Mouse (Mus musculus) gastrocnemius, postnatal 25 days (tissue): ENCODE results near the gene Ckap2l. TPM values are rescaled to one million over a fixed set of nuclear protein-coding genes. Genes with fewer than 3 reads are reported as not detected.

Source experiments
- DNase-seq: peaks from one replicate; pipeline ENCODE4 v3.0.0; 2022
- long read RNA-seq, 2 experiments: library from polyadenylated mRNA; stranded (forward); transcript quantifications; one replicate each; pipeline ENCODE4 v2.0.0; 2021
- total RNA-seq, 2 experiments: library from RNA; stranded (reverse); gene quantifications; 1 replicate in 1 of 2; 2 replicates in 1 of 2; pipeline ENCODE4 v1.2.3; 2021

Gene Ckap2l
- total RNA-seq = under 1 TPM; 0.49 to 0.64 TPM
- long read RNA-seq, experiment 1 = 0 reads
- long read RNA-seq, experiment 2, partial matches to known transcripts = 0 of 1 reads
- long read RNA-seq, experiment 2, other reads (novel, unspliced or antisense) = 1 of 1 reads

DNA sequence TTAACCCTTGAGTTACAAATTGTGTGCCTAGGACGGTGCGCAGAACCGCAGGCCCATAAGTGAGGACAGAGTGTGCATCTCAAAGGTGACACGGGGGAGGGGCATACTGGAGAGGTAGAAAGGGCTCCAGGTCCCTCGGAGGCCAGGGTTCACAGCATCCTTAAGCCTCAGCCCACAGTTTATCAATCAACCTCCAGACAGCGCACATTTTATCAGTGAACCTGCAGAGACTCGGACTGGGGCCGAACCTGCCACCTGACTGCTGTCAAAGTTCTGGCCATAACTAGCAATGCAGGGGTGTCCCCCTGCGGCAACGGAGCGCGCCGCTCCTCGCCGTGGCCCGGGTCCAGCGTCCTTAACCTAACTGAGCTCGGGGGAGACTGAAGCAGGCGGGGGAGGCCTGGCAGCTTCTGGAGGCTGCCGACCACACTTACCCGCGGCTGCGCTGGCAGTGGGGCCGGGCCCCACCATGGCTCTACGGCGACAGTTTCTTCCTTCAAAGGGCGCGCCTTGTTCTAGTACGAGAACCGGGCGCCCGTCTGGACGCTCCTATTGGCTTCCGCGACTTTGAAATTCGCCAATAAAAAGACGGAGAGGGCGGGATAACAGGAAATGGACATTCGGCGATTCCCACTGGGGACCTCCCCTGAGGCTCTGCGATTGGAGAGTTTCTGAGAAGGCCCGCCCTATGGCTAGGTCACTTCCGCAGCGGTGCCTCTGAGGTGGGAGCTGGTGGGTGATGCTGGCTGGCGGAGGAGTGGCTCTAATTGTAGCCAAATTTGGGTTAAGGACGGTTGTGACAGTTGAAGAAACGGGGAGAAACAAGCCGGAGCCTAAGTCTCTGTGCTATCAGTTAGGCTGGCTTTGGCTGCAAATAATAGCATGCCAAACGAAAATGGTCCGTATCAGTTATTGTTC is at the start of gene Ckap2l:
Ckap2l (minus strand) TSS at position 542 of the 918 bp plus-strand sequence.
- peak; percentile 97 for DNase-seq

DNA sequence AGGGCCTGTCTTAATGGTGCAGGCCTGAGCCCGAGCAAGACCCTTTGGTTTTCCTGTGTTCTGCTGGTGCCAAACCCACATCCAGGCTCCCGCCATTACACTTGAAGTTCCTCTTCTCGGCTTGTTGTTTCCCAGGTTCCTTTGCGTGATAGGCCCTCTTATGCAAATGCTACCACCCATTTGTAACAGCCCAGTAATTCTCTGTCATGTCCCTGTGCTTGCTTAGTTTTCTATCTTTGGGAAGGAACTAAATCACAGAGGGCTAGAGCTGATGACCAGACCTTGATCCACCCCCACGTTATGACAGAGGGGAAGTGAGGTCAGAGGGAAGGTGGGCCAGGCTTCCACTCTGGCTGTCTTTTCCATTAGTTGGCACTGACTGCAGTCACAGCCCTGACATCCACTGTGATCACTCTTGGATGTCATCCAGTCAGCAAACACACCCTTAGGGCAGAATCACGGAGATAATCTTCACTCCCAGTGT is 41.2 kb upstream of the Ckap2l start:
- DNase-seq = no peak

DNA sequence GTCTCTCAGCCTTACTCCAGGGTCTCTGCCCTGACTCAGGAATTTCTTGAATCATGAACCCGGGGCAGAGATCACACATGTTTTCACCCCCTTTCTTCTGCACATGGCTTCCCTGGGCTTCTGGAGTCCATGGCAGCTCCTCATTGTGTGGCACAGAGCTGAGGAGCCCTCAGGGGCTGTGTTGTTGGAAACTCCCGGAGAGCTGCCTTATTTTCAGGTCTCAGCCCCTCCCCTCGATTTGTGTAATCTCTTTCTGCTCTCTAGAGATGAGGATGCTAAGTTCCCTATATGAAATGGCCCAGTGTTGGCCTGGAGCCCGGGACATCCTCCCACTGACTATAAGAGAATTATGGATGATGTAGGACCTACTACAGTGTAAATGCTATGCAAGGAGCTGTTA is 36.5 kb upstream of the Ckap2l start:
- no peak for DNase-seq

DNA sequence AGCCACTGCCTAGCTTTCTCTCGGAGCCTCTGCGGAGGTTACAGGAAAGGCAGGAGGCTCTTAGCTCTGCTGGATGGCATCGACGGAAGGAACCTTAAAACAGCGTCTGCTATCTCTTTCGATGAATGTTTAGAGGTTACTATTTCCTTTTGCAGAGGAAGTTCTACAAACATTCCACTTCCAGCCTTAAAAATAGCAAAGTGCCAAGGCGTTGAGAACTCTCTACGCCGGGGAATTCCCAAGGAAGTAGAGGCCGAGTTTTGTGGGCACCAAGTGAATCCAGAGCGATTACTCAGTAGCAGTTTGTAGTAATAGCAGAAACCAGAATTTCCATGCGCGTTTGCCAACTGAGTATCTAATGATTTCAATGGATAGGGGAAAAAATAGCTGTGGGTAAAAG is 33.5 kb upstream of the Ckap2l start:
- no peak for DNase-seq

DNA sequence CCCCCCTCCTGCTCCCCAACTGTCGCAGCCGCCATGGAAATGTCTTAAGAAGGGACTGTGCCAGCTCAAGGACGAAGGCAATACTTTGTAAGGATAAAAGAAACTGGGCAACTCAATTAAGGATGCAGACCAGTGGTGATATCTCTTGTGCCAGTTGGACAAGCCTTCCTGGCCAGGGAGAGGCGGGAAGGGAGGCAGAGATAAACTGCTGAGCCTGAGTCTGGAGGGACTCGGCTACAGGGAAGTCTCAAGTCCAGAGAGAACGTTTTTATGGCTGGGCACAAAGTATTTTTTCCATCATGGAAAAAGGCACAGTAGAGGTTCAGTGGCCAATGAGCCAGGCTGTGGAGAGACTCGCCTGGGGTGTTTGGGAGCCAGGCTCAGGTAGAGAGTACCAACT is 33.0 kb upstream of the Ckap2l start:
- DNase-seq = no peak

DNA sequence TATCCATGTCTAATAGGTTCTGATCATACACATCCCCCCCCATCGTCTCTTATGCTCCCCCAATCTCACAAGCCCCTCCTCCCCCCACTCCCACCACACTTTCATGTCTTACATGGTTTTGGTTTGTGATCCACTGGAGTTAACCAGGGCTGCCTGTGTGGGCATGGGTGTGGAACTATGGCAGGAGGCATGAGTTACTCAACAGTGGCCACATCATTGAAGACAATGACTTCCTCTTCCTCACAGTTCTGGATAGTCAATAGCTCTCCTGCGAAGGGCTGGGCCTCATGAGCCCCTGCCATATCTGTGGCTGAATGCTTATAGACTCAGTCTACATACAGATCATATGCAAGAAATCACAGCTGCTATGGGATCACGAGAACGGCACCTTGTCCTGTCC is 31.2 kb upstream of the Ckap2l start:
- no peak for DNase-seq

DNA sequence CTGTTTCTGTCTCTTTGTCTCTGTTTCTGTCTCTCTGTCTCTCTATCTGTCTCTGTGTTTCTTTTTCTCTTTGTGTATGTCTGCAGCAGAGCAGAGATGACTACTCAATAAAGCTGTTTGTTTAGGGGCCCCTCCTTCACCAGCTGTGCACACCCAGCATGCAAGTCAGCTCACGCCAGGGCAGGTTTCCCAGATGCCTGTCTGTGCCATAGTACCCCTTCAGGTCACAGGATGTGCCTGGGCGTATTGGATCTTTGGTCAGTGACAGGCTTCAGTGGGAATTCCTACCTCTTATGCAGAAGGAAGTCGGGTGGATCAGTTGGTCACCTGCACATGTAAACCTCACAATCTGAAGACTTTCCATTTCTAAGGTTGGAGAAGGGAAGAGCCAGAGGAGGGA is 27.2 kb upstream of the Ckap2l start:
- no peak for DNase-seq

DNA sequence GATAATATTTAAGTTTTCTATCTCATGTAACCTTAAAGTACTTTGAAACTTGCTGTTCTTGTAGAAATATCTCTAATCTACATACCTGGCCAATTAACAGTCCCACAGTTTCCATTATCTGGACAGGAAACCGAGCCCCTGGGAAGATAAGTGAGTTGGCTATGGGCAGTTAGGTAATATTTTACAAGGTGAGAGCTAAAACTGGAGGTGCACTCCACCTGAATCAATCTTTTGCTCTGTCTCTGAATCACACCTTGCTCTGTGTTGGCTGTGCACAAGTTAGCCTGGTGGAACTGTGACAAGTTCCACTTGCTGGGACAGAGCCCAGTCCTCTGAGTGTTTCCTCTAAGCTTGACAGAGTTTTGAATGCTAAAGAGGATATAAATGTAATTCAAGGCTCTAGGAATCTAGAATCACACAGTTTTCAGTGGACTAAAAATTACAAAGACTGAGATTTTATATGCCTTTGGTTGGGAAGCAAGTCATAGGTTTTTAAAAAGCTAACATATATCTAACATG is 25.2 kb upstream of the Ckap2l start:
- no peak for DNase-seq

DNA sequence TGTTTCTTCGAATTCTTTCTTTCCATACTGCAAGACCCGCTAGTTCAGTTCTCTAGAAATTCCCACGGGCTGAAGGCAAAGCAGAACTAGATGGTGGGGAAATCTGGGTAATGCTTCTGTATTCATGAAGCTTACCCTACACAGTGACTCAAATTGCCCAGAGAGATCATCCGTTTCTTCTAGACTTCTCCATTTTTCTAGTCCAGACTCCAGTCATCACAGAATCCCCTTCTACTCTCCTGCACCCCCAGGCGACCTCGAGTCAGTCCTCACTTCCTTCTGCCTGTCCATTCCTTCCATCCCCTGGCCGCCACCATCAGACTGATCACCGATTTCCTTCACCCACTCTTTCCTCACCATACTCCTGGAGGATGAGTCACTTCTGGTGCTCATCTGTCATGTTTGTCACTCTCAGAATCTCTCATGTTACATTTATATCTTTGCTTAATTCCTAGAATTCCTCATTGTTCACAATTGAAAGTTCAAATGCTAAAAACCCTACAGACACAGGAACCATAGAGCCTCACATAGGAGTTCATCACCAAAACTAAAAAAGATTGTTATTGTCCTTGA is 23.1 kb upstream of the Ckap2l start:
- DNase-seq = no peak

DNA sequence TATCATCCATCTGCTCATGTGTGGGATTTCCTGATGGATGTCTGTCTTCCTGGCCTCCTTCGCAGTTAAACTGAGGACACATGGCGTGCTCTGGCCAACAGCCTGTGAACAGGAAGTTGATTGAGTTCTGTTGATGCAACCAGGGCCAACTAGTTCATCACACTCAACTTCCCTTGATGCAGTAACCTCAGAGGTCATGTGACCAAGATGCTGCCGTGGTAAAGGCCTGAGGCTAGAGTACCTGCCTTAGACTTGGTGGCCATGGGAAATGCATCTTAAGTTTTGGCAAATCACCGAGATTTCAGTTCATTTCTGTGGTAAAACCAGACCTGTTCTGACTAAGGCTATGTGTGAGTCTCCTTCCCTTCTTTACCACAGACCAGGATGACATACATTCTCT is 18.8 kb upstream of the Ckap2l start:
- DNase-seq = no peak

DNA sequence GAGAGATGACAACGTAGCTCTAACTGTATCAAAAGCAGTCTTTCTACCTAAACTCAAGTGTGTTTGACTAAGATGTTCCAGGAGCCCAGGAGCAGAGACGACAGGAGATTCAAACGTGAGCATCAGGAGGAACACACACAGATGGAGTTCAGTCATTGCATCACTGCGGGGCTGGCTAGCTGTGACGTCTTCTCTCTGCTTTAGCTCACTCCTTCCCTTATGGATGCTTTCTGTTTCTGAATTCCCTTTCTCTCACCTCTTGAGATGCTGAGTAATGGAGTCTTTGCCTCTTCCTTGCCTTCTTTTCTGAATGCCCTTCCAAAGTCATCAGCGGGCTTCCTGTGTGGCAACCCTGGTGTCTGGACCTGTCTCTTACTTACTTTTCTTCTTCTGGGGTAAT is 17.9 kb upstream of the Ckap2l start:
- DNase-seq = no peak

DNA sequence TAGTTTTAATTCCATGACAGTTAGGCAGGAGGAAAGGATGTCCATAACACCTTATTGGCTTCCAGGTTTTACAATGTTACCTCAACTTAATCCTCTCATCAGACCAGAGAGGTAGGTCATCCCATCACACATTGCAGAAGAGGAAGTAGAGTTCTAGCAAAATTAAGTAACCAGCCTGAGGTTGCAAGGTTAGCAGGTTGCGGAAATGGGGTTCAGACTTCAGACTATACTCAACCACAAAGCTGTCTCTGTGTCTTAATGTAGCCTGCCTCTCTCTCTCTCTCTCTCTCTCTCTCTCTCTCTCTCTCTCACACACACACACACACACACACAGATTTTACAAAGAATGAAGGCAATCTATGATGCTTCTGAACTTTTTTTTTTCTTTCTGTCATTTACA is 16.9 kb upstream of the Ckap2l start:
- DNase-seq = no peak

DNA sequence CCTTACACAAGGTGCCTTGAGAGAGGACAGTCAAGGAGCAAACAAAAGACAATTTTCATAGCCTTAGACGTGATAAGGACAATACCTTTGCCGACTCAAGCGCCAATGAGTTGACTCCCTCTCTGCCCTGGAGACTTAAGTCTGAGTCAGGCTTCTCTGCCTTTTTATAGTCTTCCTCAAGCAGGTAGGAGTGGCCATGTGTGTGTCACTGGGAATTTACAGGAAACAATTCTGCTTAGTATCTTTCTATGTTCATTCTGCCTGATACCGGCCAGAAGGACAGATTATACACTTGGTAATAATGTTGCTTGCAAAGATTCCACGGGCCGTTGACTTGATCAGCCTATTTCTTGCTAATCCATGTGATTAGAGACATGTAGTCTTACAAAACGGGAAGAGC is 12.8 kb upstream of the Ckap2l start, which contains the start of gene Il1a:
Il1a (minus strand) TSS at position 137 of the 400 bp plus-strand sequence.
- no peak for DNase-seq

DNA sequence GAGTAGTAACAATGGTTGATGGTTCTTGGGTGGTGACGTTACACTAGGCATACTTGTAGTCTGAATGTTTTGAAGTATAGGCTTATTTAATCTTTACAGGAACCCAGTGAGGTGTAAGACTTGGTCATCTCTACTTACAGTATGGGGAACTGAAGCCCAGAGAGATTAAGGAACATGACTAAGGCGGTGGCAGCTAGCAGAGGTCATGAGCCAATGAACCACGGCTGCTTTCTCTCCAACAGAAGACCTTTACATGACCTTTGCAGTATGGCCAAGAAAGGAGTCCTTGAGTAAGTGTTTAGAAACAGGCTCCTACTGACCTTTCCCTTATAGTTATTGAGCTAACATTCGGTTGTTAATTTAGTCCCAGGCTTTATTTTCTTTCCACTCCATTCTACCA is 9.0 kb upstream of the Ckap2l start:
- no peak for DNase-seq

DNA sequence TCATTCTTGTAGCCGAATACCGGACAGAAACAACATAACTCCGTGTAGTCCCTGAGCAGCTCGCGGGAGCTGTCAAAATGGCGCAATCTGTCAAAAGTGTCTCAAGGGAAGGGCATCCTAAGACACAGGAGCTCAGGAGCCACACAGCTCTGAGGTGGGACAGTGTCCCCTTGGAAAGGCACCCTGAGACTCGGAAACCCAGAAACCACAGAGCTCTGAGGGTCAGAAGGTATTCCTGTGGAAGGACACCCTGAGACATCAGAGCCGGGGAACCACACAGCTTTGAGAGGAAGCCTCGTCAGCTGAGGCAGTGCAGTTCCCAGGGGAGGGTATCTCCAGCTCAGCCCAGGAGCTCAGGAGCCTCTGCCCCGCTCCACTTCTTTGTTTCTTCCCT is 574 bp upstream of the Ckap2l start:
- DNase-seq = peak; percentile 12

DNA sequence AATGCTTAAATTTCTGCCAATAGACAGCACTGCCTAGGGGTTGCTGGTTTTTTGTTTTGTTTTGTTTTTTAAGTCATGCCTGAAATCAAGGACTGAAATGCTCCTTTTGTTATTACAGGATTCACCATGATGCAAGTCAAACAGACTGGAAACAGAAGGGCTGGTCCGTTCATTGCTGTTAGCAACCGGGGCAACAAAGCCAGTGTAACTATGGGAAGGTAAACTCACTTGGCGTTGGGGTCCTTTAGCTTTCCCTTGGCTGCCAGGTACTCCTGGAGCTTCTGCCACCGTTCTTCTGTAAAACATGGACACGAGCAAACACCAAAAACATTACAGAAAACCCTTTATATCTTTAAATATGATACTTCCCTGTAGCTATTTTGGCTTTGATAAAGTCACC is 926 bp downstream of the Ckap2l start:
- DNase-seq = no peak

DNA sequence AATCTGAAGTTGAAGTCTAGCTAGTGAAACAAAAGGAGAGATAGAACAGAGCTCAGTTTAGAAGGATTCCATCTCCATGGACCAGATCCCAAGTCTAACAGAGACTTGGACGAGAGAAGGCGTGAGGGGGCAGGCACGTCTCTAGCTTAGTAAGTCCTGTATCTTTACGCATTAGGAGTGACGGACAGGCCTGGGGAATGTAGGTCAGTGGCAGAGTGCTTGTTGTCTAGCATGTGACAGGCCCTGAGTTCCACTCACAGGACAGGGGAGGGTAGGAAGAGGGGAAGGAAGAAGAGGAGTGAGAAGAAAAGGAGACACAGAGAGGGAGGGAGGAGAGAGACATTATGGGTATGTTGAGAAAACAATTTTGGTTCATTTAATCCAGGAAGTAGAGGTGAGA is 1.9 kb downstream of the Ckap2l start:
- no peak for DNase-seq

DNA sequence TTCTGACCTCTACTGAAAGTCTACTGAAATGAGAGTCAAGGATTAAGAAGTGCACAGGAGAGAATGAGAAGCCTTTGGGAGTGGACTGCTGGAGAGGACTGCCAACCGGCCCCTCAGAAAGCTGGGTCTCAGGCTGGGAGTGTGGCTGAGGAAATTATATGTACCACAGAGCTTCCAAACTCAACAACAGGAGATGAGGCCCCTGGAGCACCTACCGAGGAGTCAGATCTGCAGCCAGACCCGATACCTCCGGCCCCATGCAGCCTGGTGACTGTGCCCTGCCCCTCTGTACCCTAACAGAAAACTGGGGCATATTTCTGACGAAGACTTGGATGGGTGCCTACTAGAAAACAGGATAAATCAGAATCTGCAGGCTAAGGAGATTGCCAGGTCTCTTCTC is 23.2 kb downstream of the Ckap2l start:
- no peak for DNase-seq

DNA sequence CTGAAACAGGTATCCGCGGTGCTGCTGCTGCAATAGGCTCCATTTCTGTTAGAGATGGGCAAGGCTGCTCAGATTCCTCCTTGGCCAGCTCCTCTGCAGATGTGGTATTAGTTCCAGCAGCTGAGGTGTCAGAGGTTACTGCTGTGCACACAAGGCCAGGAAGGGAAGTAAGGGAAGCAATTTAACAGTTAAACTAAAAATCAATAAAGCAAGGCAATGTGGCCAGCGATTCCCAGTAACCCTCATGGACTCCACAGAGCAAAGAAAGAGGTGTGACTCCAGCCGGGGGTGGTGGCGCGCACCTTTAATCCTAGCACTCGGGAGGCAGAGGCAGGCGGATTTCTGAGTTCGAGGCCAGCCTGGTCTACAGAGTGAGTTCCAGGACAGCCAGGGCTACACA is 26.4 kb downstream of the Ckap2l start:
- no peak for DNase-seq

DNA sequence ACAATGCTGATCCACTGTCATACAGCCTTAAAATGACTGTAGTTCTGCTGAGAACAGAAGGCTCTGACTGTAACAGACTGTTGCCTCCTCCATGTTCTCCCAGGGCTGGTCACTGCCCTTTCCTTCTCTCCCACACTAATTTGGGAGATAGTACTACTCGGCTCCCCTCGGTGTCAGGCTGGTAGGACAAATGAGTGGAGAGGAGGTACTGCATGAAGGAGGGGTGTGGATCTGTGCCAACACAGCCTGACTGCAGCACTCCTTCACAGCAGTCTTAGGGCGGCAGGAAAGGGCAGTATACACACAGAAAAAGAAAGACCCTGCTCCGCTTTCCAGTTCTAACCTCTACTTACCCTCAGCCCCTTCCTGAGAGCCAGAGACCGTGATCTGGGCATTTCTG is 27.0 kb downstream of the Ckap2l start:
- no peak for DNase-seq

DNA sequence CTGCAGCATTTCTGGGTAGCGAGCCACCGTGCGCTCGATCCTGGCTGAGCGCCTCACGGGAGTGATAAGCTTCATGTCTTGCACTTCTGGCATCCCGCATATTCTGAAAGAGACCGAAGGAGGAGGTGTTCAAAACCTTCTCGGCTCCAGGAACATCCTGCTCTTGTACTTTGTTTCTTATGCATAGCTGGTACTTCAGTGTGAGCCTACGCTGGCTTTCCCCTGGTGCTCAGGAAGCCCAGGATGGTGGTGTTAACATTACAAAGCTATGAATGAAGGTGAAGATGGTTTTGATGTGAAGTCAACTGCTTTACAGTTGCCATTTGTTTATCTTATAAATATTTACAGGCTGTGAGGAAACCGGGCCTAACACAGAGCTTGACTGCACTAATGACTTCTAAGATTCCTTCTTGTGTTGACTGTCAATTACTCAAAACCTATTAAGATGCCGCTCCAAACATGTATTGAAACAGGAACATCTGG is 27.8 kb downstream of the Ckap2l start:
- no peak for DNase-seq

DNA sequence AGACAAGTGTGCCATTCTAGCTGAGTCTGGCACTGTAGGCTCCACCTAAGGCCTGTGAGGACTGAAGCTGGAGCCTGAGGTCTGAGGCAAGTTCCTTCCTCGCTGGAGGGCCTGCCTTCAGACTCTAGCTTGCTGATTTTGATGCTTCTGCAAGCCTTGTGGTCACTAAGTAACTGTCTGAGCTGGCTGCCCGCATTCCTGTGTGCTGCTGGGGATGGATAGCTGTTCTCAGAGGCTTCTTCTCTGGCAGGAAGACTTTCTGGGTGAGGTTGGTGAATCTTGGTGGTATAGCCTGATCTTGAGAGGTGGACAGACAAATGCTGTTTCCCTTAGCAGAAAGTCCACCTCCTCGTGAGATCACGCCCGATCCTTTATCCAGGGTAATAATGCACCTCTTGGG is 29.3 kb downstream of the Ckap2l start:
- DNase-seq = no peak

DNA sequence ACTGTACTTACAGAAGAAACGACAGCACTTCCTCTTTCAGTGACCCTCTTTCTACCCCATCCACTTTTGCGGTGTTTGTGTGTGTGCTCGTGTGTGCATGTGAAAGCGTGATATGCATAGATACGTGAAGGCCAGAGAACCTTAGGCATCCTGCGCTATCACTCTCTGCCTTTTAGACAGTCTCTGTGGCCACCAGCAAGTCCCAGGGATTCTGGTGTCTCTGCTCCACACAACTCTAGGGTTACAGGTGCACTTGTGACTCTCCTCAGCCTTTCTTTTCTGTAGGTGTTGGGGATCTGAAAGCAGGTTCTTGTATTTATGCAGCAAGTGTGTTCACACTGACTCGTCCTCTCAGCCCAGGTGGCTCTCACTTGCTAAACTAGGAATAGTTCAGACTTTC is 31.7 kb downstream of the Ckap2l start:
- DNase-seq = no peak
